Mouse (Mus musculus) urinary bladder, adult 2 months (tissue): Measurements from ENCODE around the gene Actl6b. TPM values are rescaled to one million over a fixed set of nuclear protein-coding genes. Genes with fewer than 3 reads are reported as not detected.

Experiments
- DNase-seq: peaks from one replicate; pipeline ENCODE4 v3.0.0; 2022; ENCODE audit warnings: low spot score
- polyA plus RNA-seq: library from polyadenylated mRNA; depleted of rRNA; stranded (reverse); fragments of >200 nt; gene quantifications from 2 replicates; pipeline ENCODE4 v1.2.3, GENCODE M21; 2012

Gene Actl6b
- polyA plus RNA-seq, 1 experiment, result 0.06 TPM

DNA sequence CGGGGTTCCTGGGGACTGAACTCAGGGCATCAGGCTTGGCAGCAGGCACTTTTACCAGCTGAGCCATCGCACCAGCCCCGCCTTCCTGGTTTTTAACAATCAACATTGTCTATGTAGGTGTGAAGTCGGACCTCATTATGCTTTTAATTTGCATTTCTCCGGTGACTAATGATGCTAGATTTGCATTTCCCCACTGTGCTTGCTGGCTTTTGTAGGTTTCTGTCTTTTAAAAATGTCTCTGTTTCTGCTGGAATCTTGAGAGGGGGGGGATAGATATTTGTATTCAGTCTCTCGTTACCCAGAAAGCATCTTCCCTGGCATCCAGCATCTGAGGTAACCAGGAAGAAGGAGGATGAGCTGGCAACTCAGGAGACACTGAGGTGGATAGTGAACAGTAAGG, 8.2 kb downstream of the Actl6b start:
- DNase-seq, result no peak

DNA sequence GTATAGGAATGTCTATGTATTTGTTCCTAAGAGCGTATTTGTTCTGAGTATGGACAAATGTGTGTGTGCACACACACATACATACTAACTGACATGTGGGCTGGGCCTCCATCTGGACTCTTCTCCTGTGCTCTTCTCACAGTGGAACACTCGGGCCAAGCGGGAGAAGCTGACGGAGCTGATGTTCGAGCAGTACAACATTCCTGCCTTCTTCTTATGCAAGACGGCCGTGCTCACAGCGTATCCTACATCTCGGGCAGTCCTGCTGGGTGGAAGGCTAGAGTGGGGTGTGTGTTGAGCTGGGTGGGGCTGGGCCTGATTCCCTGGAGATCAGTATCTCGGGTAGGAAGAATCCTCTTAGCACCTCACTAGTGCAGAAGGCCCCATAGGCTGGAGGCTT, 9.6 kb downstream of the Actl6b start:
- no peak for DNase-seq

DNA sequence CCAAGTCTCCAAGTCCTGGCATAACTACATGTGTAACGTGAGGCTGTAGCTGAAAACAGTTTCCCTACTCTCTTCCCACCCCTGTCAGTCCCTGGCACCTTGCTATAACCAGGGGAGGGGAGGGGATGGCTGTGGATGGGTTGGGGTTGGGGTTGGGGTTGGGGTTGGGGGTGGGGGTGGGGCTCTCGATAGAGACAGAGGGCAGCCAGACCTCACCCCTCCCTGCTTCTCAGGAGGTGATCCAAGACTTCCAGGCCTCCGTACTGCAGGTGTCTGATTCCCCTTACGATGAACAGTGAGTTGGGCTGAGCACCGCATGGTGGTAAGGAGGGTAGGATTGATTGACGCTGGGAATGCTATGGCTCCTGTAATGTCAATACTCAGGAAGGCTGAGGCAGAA, 12.4 kb downstream of the Actl6b start:
- no peak for DNase-seq

DNA sequence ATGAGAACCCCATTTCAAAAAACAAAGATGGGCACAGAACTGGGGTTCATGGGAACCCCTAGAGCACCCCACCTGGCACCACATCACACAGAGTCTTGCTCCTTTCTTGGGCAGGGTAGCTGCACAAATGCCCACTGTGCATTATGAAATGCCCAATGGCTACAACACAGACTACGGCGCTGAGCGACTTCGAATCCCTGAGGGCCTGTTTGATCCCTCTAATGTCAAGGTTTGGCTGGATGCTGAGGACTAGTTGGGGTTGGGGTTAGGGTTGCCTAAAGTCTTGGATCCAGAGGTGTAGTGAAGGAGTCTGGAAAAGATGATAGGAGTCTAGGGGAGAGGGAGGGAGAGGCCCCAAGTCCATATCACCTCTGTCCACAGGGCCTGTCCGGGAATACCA, 13.1 kb downstream of the Actl6b start:
- no peak for DNase-seq

DNA sequence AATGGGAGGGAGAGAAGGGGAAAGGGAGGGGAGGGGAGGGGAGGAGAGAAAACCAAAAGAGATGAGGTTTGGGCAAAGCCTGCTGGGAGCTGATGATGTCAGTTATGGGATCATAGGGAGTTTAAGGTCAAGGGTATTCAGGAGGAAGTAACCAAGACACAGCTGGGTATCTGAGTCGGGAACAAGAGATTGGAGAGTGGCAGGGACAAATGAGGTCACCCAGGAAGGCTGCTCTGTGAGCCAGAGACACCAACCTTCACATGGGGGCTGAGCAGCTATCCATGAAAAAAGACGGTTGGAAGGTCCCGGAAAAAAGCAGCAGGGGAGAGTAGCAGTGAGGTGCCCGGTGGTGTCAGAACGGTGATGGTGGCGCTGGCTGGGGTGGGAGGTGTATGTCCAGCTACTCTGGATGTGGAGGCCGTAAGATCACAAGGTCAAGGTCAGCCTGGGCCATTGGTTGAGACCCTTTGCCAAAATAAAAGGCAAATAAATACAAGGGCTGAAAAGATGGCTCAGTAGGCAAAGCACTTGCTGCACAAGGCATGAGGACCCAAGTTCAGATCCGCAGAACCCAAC, 15.0 kb downstream of the Actl6b start:
- DNase-seq, result no peak

DNA sequence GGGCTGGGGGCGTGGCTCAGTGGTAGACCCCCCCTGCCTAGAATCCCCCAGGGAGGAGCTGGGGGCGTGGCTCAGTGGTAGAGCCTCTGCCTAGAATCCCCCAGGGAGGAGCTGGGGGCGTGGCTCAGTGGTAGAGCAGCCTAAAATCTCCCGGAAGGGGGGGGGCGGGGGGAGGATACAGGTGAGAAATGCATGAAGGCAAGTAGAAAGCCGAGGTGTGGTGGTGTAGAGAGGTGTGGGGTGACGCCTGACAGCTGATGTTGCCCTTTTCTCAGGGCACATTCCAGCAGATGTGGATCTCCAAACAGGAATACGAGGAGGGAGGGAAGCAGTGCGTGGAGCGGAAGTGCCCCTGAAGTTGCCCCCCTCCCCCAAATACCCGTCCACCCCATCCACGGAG, 15.7 kb downstream of the Actl6b start:
- DNase-seq, result no peak

DNA sequence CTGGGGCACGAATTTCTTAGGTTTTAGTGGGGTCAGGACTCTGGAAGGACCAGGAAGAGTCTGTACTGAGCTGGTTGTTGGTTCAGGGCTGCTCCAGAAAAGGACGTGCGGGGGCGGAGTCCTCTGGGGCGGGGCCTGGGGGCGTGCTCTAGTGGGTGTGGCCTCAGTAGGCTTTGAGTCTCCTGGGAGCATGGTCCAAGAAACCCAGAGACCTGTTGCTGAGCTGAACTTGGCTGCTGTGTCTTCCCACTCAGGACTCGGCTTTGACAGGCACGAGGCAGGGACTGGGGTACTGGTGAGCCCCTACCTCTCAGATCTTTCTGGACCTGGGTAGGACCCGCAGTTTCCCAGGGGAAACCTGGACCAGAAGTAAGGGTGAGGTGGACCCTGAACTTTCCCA, 16.3 kb downstream of the Actl6b start, which contains the start of gene Tfr2:
Gene Tfr2 (plus strand): TSS at position 176 of the 400 bp plus-strand sequence.
- DNase-seq, result no peak

DNA sequence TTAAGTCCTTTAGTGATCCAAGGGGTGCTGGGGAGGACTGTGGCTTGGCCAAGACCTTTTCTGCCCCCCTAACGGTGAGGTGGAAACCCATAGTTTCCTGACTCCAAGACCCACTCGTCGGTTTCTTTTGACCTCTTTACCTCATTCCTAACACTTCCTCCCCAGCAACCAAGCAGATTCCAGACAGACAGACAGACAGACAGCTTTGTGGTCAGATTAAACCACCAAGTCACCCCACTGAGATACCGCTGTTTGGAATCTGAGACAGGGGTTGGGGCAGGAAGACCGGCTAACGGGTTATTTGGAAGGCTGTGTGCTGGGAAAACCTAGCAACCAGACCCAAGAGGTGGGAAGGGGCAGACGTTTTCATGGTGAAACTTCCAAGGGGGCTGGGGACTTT, 16.9 kb downstream of the Actl6b start:
- no peak for DNase-seq

DNA sequence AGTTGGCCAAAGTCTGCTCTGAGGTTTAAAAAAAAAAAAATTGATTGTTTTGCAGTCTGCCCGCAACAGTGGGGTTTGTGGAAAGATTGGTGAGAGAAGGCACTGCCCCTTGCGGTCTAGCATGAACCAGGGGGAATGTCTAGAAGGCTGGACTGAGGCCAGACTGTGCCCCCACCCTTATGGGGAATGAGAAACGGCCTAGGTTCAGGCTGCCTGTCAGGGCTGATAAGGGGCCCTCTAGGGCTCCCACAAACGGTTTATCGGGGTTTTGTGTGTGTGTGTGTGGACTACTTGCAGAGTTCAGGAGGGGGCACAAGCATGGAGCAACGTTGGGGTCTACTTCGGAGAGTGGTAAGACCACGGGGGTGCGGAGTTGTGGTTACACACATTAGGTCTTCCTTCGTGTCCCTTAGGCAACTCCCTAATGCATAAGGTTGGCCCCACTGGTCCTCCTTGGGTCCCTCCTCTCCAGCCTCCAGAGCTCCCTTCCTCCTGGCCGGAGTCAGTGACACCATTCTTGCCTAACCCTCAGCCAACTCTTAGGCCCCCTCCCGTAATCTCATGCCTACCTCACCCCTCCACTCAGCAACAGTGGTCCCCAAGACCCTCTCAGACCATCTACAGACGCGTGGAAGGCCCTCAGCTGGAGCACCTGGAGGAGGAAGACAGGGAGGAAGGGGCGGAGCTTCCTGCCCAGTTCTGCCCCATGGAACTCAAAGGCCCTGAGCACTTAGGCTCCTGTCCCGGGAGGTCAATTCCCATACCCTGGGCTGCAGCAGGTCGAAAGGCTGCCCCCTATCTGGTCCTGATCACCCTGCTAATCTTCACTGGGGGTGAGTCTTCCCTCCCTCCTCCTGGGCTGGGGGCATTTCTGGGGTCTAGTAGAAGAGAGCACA, 17.6 kb downstream of the Actl6b start:
- DNase-seq, result no peak

DNA sequence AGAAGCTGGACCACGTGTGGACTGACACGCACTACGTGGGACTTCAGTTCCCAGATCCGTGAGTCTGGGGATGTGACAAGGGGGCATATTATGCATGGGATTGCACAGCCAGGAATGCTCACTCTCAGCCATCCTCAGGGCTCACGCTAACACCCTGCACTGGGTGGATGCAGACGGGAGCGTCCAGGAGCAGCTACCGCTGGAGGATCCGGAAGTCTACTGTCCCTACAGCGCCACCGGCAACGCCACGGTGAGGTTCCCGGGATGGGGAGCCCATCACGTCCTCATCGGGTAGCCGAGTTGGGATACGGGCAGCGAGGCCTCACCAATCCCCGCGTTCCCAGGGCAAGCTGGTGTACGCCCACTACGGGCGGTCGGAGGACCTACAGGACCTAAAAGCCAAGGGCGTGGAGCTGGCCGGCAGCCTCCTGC, 21.2 kb downstream of the Actl6b start:
- DNase-seq, result no peak

DNA sequence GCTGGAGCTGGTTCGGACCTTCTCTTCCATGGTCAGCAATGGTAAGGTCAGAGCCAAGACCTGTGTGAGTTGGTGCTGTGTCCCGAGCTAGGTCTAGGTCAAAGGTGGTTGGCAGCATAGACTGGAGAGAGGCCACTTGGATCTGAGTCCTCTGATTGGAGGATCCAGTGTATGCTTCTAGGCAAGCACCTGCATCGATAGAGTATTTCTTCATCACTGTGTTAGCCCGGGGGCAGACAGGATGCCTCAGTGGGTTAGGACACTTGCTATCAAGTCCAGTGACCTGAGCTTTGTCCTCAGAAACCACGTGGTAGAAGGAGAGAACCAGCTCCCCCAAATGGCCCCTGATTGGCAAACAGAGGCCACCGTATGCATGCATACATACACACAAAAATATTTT, 26.9 kb downstream of the Actl6b start:
- no peak for DNase-seq

DNA sequence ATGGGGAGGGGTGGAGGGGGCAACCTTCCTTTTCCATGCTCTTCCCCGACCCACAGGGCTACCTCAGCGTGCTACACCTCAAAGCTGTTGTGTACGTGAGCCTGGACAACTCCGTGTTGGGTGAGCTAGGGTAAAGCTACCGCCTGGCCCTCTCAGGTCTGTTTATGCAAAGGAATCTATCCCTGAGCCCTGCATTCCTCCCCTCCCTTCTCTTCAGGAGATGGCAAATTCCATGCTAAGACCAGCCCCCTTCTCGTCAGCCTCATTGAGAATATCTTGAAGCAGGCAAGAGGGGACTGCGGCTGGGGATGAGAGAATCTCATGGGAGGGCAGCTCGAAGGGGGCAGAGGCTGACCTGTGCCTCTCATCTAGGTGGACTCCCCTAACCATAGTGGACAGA, 29.4 kb downstream of the Actl6b start:
- no peak for DNase-seq

DNA sequence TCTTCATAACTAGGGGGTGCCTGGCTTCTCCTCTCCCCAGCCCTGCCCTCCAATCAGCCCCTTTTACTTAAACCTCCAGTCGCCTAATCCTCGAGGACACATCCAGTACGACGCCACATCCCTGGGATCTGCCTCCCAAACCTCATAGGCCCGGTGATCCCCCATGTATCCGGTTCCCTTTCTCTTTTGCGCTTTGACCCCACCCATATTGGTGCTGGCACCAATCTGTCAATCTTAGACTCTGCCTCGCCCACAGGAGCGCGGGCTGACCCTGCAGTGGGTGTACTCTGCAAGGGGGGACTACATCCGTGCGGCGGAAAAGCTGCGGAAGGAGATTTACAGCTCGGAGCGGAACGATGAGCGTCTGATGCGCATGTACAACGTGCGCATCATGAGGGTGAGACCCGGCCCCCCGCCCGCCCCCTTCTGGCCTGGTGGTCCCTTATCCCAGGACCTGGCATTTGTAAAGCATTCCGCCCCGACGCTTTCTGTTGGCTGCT, 30.4 kb downstream of the Actl6b start:
- DNase-seq, result no peak

DNA sequence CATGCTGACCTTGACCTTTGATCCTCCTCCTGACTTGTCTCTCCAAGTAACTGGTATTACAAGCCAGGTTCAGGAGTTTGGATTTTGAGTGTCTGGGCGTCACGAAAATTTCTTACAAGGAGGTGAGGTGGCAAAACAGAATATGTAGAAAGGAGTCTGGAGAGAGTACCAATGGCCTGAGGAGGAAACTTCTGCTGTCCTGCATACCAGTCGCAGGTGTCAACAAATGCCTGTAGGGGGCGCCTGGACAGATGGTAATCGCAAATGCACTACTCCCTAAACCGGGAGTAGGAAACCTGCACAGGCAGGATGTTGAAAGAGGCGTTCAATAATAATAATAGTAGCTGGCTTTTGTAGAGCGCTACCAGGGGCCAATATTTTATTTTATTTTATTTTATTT, 31.7 kb downstream of the Actl6b start:
- no peak for DNase-seq

DNA sequence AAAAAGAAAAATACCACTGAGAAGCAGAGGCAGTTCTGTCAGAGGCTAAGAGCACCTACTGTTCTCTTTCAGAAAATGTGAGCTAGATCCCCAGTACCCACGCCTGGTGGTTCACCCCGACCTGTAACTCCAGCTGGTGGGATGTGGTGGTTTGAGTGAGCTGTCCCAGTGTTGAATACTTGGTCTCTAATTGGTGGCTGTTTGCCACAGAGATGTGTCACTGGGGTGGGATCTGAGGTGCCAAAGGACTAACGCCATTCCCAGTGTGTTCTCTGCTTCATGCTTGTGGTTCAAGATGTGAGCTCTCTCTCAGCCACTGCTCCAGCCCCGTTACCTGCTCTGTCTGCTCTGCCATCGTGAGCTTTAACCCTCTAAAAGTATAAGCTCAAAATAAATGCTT, 37.2 kb downstream of the Actl6b start:
- DNase-seq, result no peak

DNA sequence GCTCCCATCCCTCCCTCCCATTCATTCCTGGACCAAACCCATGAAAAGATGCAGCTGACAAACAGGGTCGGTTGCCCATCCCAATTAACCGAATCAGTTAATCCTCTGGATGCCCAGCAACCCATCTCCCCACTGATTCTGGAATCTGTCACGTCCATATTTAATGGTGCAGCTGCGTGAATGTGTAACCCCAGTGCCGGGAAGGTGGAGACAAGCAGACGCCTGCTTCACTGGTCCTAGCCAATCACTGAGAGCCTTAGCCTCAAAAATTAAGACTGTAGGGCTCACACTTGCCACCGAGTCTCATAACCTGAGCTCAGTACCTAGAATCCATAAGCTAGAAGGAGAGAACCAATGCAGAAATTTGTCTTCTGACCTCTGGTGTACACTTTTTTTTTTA, 42.6 kb downstream of the Actl6b start:
- no peak for DNase-seq

DNA sequence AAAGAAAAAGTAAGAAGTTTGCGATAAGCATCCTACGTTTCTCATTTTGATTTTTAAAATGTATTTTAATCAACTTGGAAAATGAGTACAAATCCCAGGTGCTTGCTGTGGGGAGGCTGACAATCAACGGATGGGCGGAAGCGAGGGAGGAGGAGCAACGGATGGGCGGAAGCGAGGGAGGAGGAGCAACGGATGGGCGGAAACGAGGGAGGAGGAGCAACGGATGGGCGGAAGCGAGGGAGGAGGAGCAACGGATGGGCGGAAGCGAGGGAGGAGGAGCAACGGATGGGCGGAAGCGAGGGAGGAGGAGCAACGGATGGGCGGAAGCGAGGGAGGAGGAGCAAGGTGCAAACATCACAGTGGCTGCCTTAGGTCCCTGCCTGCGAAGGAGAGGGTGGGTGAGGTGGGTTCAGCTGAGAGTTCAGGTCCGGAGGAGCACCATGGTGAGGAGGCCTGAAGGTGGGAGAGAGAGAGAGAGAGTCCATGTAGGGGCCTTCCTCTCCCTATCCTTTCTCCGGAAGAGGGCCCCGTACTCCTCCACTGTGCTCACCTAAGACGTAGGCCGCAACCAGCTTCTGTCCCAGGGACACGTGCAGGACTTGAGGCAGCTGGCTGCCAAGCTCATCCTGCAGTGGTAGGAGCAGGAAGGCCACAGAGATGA, 43.4 kb downstream of the Actl6b start:
- DNase-seq, result no peak

DNA sequence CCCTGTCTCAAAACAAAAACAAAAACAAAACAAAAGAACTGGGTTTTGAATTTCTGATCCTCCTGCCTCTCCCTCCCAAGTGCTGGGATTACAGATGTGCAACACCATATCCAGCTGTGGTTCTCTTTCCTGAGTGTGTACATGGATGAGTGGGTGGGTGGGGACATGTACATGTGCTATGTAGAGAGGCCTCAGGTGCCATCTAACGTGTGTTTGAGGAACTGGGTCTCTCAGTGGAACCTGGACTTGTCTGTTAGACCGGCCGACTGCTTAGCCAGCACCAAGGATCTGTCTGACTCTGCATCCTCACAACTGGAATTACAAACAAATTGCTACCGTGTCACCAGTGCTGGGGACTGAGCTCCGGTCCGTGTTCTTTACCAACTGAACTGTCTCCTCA, 44.3 kb downstream of the Actl6b start:
- DNase-seq, result no peak

DNA sequence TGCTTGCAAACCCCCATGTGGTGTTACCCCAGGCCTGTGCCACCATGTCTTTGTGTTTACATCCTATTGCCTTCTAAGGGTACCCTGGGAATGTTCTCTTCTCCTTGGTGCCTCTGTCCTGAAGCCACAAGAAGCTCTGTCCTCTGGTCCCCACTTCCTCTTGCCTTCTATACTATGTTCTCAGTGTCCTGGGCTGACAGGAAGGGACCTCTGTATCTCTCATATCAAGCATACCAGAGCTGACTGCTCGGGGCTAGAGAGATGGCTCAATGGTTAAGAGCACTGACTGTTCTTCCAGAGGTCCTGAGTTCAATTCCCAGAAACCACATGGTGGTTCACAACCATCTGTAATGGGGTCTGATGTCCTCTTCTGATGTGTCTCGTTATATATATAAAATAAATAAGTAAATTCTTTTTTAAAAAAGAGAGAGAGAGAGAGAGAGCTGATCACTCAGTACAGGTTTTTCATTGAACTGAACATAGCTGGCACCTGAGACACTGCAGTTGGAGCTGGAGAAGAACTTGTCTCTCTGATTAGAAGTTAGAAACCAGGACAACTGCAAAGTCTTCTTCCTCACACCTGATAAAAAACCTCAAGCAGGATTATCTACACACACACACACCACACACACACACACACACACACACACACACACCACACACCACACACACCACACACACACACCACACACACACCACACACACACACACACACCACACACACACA, 44.9 kb downstream of the Actl6b start:
- DNase-seq, result no peak

DNA sequence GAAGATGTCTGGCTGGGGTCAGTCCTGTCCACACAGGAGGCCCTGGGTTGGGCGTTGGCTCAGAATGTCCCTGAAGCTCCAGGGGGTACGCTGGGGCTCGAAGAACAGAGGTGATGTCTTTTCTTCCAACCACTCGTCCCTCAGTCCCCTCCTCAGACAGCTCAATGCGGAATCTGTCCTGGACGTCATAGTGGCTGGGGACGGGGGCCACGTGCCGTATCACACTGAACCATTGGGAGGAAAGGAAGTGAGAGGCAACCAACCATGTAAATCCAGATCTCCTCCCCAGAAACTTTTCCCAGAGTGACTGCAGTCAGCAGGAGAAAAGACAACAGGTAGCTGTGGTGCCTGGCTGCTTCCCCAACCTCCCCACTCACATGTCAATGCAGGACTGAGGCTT, 46.3 kb downstream of the Actl6b start:
- no peak for DNase-seq

DNA sequence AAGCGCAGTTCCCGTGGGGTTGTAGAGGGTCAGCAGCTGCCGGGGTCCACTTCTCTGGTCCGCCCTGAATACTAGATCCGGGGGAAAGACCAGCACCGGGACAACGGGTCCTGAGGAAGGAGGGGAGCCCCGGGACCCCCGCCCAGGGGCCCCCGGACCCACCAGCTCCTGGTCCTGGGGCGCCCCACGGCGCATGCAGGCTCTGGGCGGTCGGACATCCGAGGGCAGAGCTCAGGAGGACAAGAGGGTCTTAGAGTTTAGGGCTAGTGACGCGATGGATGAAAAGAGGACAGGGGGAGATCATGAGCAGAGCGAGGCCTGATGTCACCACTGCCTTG, 46.9 kb downstream of the Actl6b start:
- DNase-seq, result no peak
